Mouse (Mus musculus): ENCODE measurements around the gene Snx20.
A peak's percentile ranks its signal among the peaks of the same experiment; 100 is the strongest.

Gene Snx20

GRCm38 (mm10) chr8:88604065-88605038, 31.6 kb downstream of the Snx20 start:
- DNase-seq = peak; percentile 65

- DNase-seq = no peak
Measured at GRCm38 (mm10) chr8:88603446-88603989, 32.4 kb downstream of the Snx20 start.

- no peak for DNase-seq
Measured at GRCm38 (mm10) chr8:88599491-88599890, 36.4 kb downstream of the Snx20 start.

- no peak for DNase-seq
Measured at GRCm38 (mm10) chr8:88598578-88598977, 37.4 kb downstream of the Snx20 start.

GRCm38 (mm10) chr8:88596042-88596441, 39.9 kb downstream of the Snx20 start:
- no peak for DNase-seq

GRCm38 (mm10) chr8:88593947-88594346, 42.0 kb downstream of the Snx20 start:
- no peak for DNase-seq

- DNase-seq = no peak
Measured at GRCm38 (mm10) chr8:88590226-88590625, 45.7 kb downstream of the Snx20 start.

- no peak for DNase-seq
Measured at GRCm38 (mm10) chr8:88588205-88588889, 47.6 kb downstream of the Snx20 start.

GRCm38 (mm10) chr8:88583863-88584262, 52.1 kb downstream of the Snx20 start:
- DNase-seq = peak; percentile 1

- no peak for DNase-seq
Measured at GRCm38 (mm10) chr8:88580785-88581184, 55.1 kb downstream of the Snx20 start.

- DNase-seq = peak; percentile 43
Measured at GRCm38 (mm10) chr8:88579668-88580330, 56.1 kb downstream of the Snx20 start.

GRCm38 (mm10) chr8:88579246-88579645, 56.7 kb downstream of the Snx20 start:
- peak; percentile 4 for DNase-seq

GRCm38 (mm10) chr8:88578413-88579175, 57.3 kb downstream of the Snx20 start:
- DNase-seq = no peak

- no peak for DNase-seq
Measured at GRCm38 (mm10) chr8:88577666-88578065, 58.3 kb downstream of the Snx20 start.
